Mouse (Mus musculus) liver, embryonic 11.5 days (tissue): ENCODE data around the gene Mmel1. TPM values are rescaled to one million over a fixed set of nuclear protein-coding genes. Genes with fewer than 3 reads are reported as not detected.

ENCODE experiments used
- ATAC-seq: fragments of 200-750 bp; cut with Nextera tagmentation; replicated peaks from 2 replicates; pipeline ENCODE4 v1.8.0; 2017; ENCODE audit warnings: moderate number of reproducible peaks, mild to moderate bottlenecking, moderate TSS enrichment, moderate library complexity; ENCODE audit not compliant: low FRiP score
- DNase-seq: peaks from one replicate; pipeline ENCODE4 v3.0.0-alpha.2; 2017; ENCODE audit warnings: low spot score
- H3K27ac ChIP-seq: fragments of 300-500 bp; sonication (generic); 2 replicates; pipeline ENCODE4 v1.5.1; 2014; ENCODE audit warnings: mild to moderate bottlenecking, low read depth, low read length, control low read depth
- H3K27me3 ChIP-seq: fragments of 300-500 bp; sonication (generic); replicated peaks from 2 replicates; pipeline ENCODE4 v1.6.1; 2014; ENCODE audit warnings: low read length, mixed read lengths; ENCODE audit not compliant: control insufficient read depth, insufficient read depth
- H3K36me3 ChIP-seq: fragments of 300-500 bp; sonication (generic); 2 replicates; pipeline ENCODE4 v1.6.1; 2014; ENCODE audit warnings: mild to moderate bottlenecking, low read length, moderate library complexity, mixed read lengths; ENCODE audit not compliant: control insufficient read depth, insufficient read depth
- H3K4me1 ChIP-seq: fragments of 300-500 bp; sonication (generic); replicated peaks from 2 replicates; pipeline ENCODE4 v1.6.1; 2014; ENCODE audit warnings: low read length, mixed read lengths; ENCODE audit not compliant: control insufficient read depth, insufficient read depth
- H3K4me2 ChIP-seq: fragments of 300-500 bp; sonication (generic); 2 replicates; pipeline ENCODE4 v1.6.1; 2014; ENCODE audit warnings: mild to moderate bottlenecking, control low read depth, moderate library complexity
- H3K4me3 ChIP-seq: fragments of 300-500 bp; sonication (generic); 2 replicates; pipeline ENCODE4 v1.5.1; 2014; ENCODE audit warnings: low read depth, low read length, control low read depth
- H3K9ac ChIP-seq: fragments of 300-500 bp; sonication (generic); 2 replicates; pipeline ENCODE4 v1.6.1; 2014; ENCODE audit warnings: low read depth, low read length, control low read depth
- H3K9me3 ChIP-seq: fragments of 300-500 bp; sonication (generic); 2 replicates; pipeline ENCODE4 v1.6.1; 2016; ENCODE audit warnings: low read length, inconsistent platforms, mixed read lengths; ENCODE audit not compliant: control insufficient read depth
- WGBS: fragments of 180-500 bp; shearing (Covaris S2); extraction: QIAGEN DNeasy Blood & Tissue Kit; methylation state at CpG from one replicate; pipeline ENCODE4 v1.1.7; 2014; 5-methylcytosine and 5-hydroxymethylcytosine counted together
- polyA plus RNA-seq: library from polyadenylated mRNA; unstranded; fragments of >200 nt; fragmentation: Nextera tagmentation; extraction: Ambion mirVana; gene quantifications from 2 replicates; pipeline ENCODE4 v1.2.1, GENCODE M21; 2014

Mmel1 gene
- polyA plus RNA-seq, 1 experiment from 2014 or later: 0.25 TPM

GRCm38 (mm10) chr4:154933306-154933907, 64.0 kb downstream of the Mmel1 start:
- H3K4me3 ChIP-seq: no peak overlapping the region
- 62% methylated on average over 13 of the region's 13 CpGs for WGBS

GRCm38 (mm10) chr4:154934800-154935199, 65.4 kb downstream of the Mmel1 start:
- no peak overlapping the region for H3K4me2 ChIP-seq
- H3K9me3 ChIP-seq: no peaks in the 10 kb centered on the region
- WGBS: 76% methylated on average over 2 of the region's 2 CpGs
- H3K4me1 ChIP-seq: peaks cover 4% of the 10 kb centered on the region
- ATAC-seq: no peak
- no peak overlapping the region for H3K27ac ChIP-seq
- DNase-seq: no peak
- H3K9ac ChIP-seq: no peak overlapping the region
- H3K27me3 ChIP-seq: no peaks in the 10 kb centered on the region; the same call in 1 of the 2 replicates
- no peaks in the 10 kb centered on the region for H3K36me3 ChIP-seq
- H3K4me3 ChIP-seq: no peak overlapping the region

More at GRCm38 (mm10) chr4:154933306-154933907, 64.0 kb downstream of the Mmel1 start:
- H3K27ac ChIP-seq: no peak overlapping the region
- H3K27me3 ChIP-seq: no peaks in the 10 kb centered on the region; the same call in 1 of the 2 replicates
- DNase-seq (no peak), ATAC-seq (no peak)
- no peak overlapping the region for H3K4me2 ChIP-seq
- H3K9ac ChIP-seq: no peak overlapping the region
- peaks cover 14% of the 10 kb centered on the region for H3K4me1 ChIP-seq
- no peaks in the 10 kb centered on the region for H3K36me3 ChIP-seq
- H3K9me3 ChIP-seq: no peaks in the 10 kb centered on the region

GRCm38 (mm10) chr4:154935788-154936187, 66.4 kb downstream of the Mmel1 start:
- Histone ChIP-seq H3K36me3 (no peaks in the 10 kb centered on the region), H3K4me1 (no peaks in the 10 kb centered on the region), H3K27ac (no peak overlapping the region), H3K4me2 (no peak overlapping the region), H3K9me3 (no peaks in the 10 kb centered on the region), H3K9ac (no peak overlapping the region), H3K27me3 (no peaks in the 10 kb centered on the region; the same call in 1 of the 2 replicates), H3K4me3 (no peak overlapping the region)
- ATAC-seq: no peak
- WGBS: 81% methylated on average over 7 of the region's 7 CpGs
- DNase-seq: no peak

GRCm38 (mm10) chr4:154936542-154937255, 67.3 kb downstream of the Mmel1 start:
- no peak overlapping the region for H3K27ac ChIP-seq
- no peaks in the 10 kb centered on the region for H3K36me3 ChIP-seq
- H3K9me3 ChIP-seq: no peaks in the 10 kb centered on the region
- no peak overlapping the region for H3K4me3 ChIP-seq
- ATAC-seq: no peak
- H3K4me1 ChIP-seq: no peaks in the 10 kb centered on the region
- no peaks in the 10 kb centered on the region; the same call in 1 of the 2 replicates for H3K27me3 ChIP-seq
- no peak overlapping the region for H3K4me2 ChIP-seq
- 61% methylated on average over 8 of the region's 8 CpGs for WGBS
- H3K9ac ChIP-seq: no peak overlapping the region
- no peak for DNase-seq

GRCm38 (mm10) chr4:154937746-154938145, 68.4 kb downstream of the Mmel1 start:
- no peaks in the 10 kb centered on the region; the same call in 1 of the 2 replicates for H3K27me3 ChIP-seq
- no peak for ATAC-seq
- WGBS: 72% methylated on average over 1 of the region's 1 CpGs

GRCm38 (mm10) chr4:154940156-154940555, 70.8 kb downstream of the Mmel1 start:
- no peak overlapping the region for H3K4me3 ChIP-seq
- H3K9me3 ChIP-seq: 0 out of 2 replicates have a peak, but pooled peaks cover 2% of the 10 kb centered on the region
- H3K4me1 ChIP-seq: no peaks in the 10 kb centered on the region
- no peaks in the 10 kb centered on the region for H3K36me3 ChIP-seq
- H3K27me3 ChIP-seq: no peaks in the 10 kb centered on the region; the same call in 1 of the 2 replicates
- no peak for DNase-seq
- ATAC-seq: no peak
- no peak overlapping the region for H3K27ac ChIP-seq
- H3K4me2 ChIP-seq: no peak overlapping the region
- H3K9ac ChIP-seq: no peak overlapping the region
- 80% methylated on average over 2 of the region's 2 CpGs for WGBS

More at GRCm38 (mm10) chr4:154937746-154938145, 68.4 kb downstream of the Mmel1 start:
- no peak overlapping the region for H3K27ac ChIP-seq
- H3K4me1 ChIP-seq: no peaks in the 10 kb centered on the region
- no peak overlapping the region for H3K4me3 ChIP-seq
- 0 out of 2 replicates have a peak, but pooled peaks cover 2% of the 10 kb centered on the region for H3K9me3 ChIP-seq
- DNase-seq: no peak
- no peaks in the 10 kb centered on the region for H3K36me3 ChIP-seq
- H3K4me2 ChIP-seq: no peak overlapping the region
- no peak overlapping the region for H3K9ac ChIP-seq

GRCm38 (mm10) chr4:154941831-154942230, 72.4 kb downstream of the Mmel1 start:
- no peaks in the 10 kb centered on the region for H3K36me3 ChIP-seq
- no peak overlapping the region for H3K4me2 ChIP-seq
- H3K9me3 ChIP-seq: 0 out of 2 replicates have a peak, but pooled peaks cover 2% of the 10 kb centered on the region
- DNase-seq: no peak
- no peak overlapping the region for H3K9ac ChIP-seq
- no peak for ATAC-seq
- H3K27ac ChIP-seq: no peak overlapping the region
- H3K27me3 ChIP-seq: no peaks in the 10 kb centered on the region; the same call in 1 of the 2 replicates
- 79% methylated on average over 5 of the region's 5 CpGs for WGBS
- no peak overlapping the region for H3K4me3 ChIP-seq
- H3K4me1 ChIP-seq: no peaks in the 10 kb centered on the region

GRCm38 (mm10) chr4:154942632-154943322, 73.4 kb downstream of the Mmel1 start:
- no peaks in the 10 kb centered on the region for H3K36me3 ChIP-seq
- no peak overlapping the region for H3K9ac ChIP-seq
- H3K9me3 ChIP-seq: 0 out of 2 replicates have a peak, but pooled peaks cover 2% of the 10 kb centered on the region
- no peak overlapping the region for H3K27ac ChIP-seq
- no peak for ATAC-seq
- no peaks in the 10 kb centered on the region for H3K4me1 ChIP-seq
- H3K27me3 ChIP-seq: peaks cover 2% of the 10 kb centered on the region; the same call in 1 of the 2 replicates
- DNase-seq: no peak
- 79% methylated on average over 10 of the region's 10 CpGs for WGBS
- H3K4me2 ChIP-seq: no peak overlapping the region
- H3K4me3 ChIP-seq: no peak overlapping the region
